Mouse (Mus musculus) limb, embryonic 15.5 days (tissue): ENCODE data around the gene Ehmt1. TPM values are rescaled to one million over a fixed set of nuclear protein-coding genes. Genes with fewer than 3 reads are reported as not detected.
A peak's percentile ranks its signal among the peaks of the same experiment; 100 is the strongest.

Experiments
- ATAC-seq: fragments of 200-750 bp; cut with Nextera tagmentation; 2 replicates; pipeline ENCODE4 v1.8.0; 2017; ENCODE audit warnings: low read depth, moderate TSS enrichment; ENCODE audit not compliant: insufficient number of reproducible peaks, low FRiP score, low TSS enrichment
- H3K27ac ChIP-seq: fragments of 300-500 bp; sonication (generic); 2 replicates; pipeline ENCODE4 v1.5.1; 2015; ENCODE audit warnings: moderate library complexity, mild to moderate bottlenecking, inconsistent platforms
- H3K27me3 ChIP-seq: fragments of 300-500 bp; sonication (generic); 2 replicates; pipeline ENCODE4 v1.6.1; 2015; ENCODE audit warnings: inconsistent platforms
- H3K36me3 ChIP-seq: fragments of 300-500 bp; sonication (generic); 2 replicates; pipeline ENCODE4 v1.6.1; 2015; ENCODE audit warnings: inconsistent platforms
- H3K4me1 ChIP-seq: fragments of 300-500 bp; sonication (generic); 2 replicates; pipeline ENCODE4 v1.6.1; 2015; ENCODE audit warnings: inconsistent platforms
- H3K4me2 ChIP-seq: fragments of 300-500 bp; sonication (generic); 2 replicates; pipeline ENCODE4 v1.6.1; 2015; ENCODE audit warnings: mild to moderate bottlenecking, inconsistent platforms
- H3K4me3 ChIP-seq: fragments of 300-500 bp; sonication (generic); 2 replicates; pipeline ENCODE4 v1.5.1; 2015; ENCODE audit warnings: mild to moderate bottlenecking, inconsistent platforms
- H3K9ac ChIP-seq: fragments of 300-500 bp; sonication (generic); 2 replicates; pipeline ENCODE4 v1.6.1; 2015; ENCODE audit warnings: inconsistent platforms
- H3K9me3 ChIP-seq: fragments of 300-500 bp; sonication (generic); 2 replicates; pipeline ENCODE4 v1.6.1; 2016; ENCODE audit warnings: inconsistent platforms
- WGBS: fragments of 180-500 bp; shearing (Covaris S2); methylation state at CpG from one replicate; pipeline ENCODE4 v1.1.7; 2015; 5-methylcytosine and 5-hydroxymethylcytosine counted together
- polyA plus RNA-seq: library from polyadenylated mRNA; unstranded; fragments of >200 nt; fragmentation: Nextera tagmentation; extraction: Ambion mirVana; gene quantifications from 2 replicates; pipeline ENCODE4 v1.2.1, GENCODE M21; 2015

Gene Ehmt1
- polyA plus RNA-seq, 1 experiment from 2014 or later, result 85.1 TPM

DNA sequence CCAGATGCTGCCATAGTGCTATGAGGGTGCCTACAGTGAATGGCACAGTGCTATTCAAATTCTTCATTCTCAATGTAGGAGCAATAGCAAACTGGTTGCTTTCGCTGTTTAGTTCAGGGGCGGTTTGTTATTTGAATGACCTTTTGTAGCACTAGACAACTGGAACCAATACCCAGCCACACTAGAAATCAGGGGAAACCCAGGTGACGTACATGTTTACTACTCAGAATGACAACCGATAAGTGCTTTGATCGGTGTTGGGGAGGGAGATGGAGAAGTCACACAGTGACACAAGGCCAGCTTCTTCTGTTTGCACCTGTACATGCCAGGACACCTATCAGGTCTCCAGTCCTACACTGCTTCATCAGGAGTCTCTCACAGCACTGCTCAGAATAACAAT lies 10.2 kb upstream of the Ehmt1 start:
- peaks cover 13% of the 10 kb centered on the region; the same call in 1 of the 2 replicates for H3K36me3 ChIP-seq
- no peak for ATAC-seq

DNA sequence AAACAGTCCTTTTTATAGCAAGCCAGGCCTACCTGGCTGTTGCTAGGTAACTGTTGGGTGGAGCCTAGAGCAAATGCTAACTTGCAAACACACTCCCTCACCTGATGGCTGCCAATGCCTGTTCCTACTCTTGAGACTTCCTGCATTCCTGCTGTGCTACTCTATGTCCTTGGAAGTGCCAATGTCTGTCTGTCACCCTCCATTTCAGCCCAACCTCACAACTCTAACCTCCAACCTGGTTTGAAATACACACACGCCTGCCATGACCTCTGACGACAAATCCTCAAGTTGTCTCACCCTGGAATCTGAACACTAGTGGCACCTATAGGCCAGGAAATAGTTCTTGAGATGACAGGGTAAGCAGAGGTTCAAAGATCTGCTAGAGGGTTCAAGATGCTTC lies 9.7 kb upstream of the Ehmt1 start:
- no peak overlapping the region for H3K4me3 ChIP-seq
- H3K36me3 ChIP-seq, result peaks cover 13% of the 10 kb centered on the region; the same call in 1 of the 2 replicates
- H3K4me1 ChIP-seq, result peaks cover 12% of the 10 kb centered on the region
- H3K27me3 ChIP-seq, result no peaks in the 10 kb centered on the region
- no peak for ATAC-seq
- no peak overlapping the region for H3K4me2 ChIP-seq
- WGBS, result 55% methylated on average over 2 of the region's 2 CpGs
- no peak overlapping the region for H3K9ac ChIP-seq
- no peak overlapping the region for H3K27ac ChIP-seq
- no peaks in the 10 kb centered on the region for H3K9me3 ChIP-seq

More for the DNA sequence above, 10.2 kb upstream of the Ehmt1 start:
- Histone ChIP-seq H3K27me3 (no peaks in the 10 kb centered on the region), H3K4me3 (no peak overlapping the region), H3K4me1 (peaks cover 17% of the 10 kb centered on the region), H3K9me3 (no peaks in the 10 kb centered on the region), H3K4me2 (no peak overlapping the region), H3K27ac (no peak overlapping the region), H3K9ac (no peak overlapping the region)
- 92% methylated on average over 5 of the region's 5 CpGs for WGBS

DNA sequence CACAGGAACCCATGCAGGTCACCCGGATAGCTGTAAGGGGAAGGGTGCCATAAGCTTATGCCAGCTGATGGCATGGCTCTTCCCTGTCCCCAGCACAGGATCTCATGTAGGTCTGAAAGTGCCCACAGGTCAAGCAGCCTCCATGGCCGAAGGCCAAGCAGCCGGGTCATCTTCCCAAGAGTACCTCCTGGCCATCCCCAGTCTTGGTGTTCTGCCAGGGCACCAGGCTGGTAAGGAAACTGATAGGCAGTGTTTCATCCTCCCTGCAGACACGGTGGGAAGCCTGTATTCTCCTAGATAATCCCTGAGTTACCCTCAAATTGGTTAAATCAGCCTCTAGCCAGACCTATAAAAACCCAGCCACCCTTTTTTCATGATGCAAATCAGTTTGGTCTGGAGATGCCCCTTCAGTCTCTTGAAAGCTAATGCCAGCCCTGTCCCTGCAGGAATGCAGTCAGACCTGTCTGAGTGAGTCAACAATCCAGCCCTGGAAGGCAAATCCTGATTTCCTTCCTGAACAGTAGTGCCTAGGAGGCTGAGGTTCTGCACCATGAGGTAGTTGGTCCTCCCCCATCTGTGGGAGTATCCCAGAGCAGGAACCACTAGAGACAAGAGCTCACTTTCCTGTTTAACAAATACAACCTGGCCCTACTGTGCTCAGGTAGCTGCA lies 8.5 kb upstream of the Ehmt1 start:
- Histone ChIP-seq H3K4me3 (no peak overlapping the region), H3K27ac (no peak overlapping the region), H3K36me3 (peaks cover 13% of the 10 kb centered on the region; the same call in 1 of the 2 replicates), H3K4me1 (peaks cover 9% of the 10 kb centered on the region; the same call in 1 of the 2 replicates), H3K4me2 (no peak overlapping the region), H3K9ac (no peak overlapping the region), H3K27me3 (no peaks in the 10 kb centered on the region), H3K9me3 (no peaks in the 10 kb centered on the region)
- 62% methylated on average over 4 of the region's 4 CpGs for WGBS
- no peak for ATAC-seq

DNA sequence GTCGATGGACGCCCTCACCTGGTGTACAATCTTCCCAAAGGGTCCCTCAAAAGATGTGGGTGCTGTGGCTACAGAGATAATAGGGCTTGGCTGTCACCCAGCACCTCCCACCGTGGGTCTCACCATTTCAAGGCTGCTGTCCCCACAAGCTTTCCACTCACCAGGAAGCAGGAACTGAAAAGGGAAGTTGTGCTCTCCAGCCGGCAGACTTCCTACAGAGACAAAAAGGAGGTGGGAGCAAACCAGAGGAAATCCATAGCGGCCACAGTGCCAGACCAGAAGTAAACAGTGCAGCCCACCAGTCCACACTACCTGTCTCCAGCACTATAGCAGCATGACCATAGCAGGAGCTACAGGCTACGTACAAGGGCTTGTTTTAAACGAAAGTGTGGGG lies 7.5 kb upstream of the Ehmt1 start:
- Histone ChIP-seq H3K4me2 (no peak overlapping the region), H3K27me3 (no peaks in the 10 kb centered on the region), H3K36me3 (peaks cover 13% of the 10 kb centered on the region; the same call in 1 of the 2 replicates), H3K9ac (no peak overlapping the region), H3K9me3 (no peaks in the 10 kb centered on the region), H3K4me1 (peaks cover 9% of the 10 kb centered on the region; the same call in 1 of the 2 replicates), H3K4me3 (no peak overlapping the region), H3K27ac (no peak overlapping the region)
- ATAC-seq, result no peak
- WGBS, result 71% methylated on average over 7 of the region's 7 CpGs

DNA sequence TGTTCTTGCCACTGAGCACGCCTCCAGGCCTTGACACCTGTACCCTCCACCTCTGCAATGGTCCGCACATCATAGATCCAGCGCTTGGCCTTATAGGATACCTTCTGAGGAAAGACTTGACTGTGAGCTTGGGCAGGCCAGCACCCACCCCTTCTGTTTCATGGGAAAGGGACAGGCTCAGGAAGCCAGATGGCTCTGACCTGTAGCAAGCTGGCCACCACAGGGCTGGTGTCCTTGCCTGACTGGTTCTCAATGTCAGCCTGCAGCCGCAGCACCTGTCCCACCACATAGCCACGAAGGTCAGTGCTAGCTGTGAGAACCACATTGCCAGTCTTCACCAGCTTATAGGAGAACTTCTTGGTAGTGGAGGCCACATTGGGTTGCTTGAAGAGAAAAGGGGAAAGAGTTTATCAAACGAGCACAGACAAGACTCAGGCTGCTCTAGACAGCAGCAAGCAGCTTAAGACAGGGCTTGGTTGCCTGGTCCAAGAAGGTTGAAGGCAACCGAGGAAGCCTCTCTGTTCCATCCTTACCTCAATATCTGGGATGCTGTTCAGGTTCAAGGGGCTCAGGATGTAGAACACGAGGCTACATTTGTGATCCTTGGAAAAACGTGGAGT lies 7.0 kb upstream of the Ehmt1 start:
- no peak overlapping the region for H3K4me2 ChIP-seq
- ATAC-seq, result no peak
- no peaks in the 10 kb centered on the region for H3K9me3 ChIP-seq
- 80% methylated on average over 9 of the region's 9 CpGs for WGBS
- H3K9ac ChIP-seq, result no peak overlapping the region
- no peak overlapping the region for H3K27ac ChIP-seq
- H3K27me3 ChIP-seq, result no peaks in the 10 kb centered on the region
- no peak overlapping the region for H3K4me3 ChIP-seq
- peaks cover 9% of the 10 kb centered on the region; the same call in 1 of the 2 replicates for H3K4me1 ChIP-seq
- peaks cover 13% of the 10 kb centered on the region; the same call in 1 of the 2 replicates for H3K36me3 ChIP-seq

DNA sequence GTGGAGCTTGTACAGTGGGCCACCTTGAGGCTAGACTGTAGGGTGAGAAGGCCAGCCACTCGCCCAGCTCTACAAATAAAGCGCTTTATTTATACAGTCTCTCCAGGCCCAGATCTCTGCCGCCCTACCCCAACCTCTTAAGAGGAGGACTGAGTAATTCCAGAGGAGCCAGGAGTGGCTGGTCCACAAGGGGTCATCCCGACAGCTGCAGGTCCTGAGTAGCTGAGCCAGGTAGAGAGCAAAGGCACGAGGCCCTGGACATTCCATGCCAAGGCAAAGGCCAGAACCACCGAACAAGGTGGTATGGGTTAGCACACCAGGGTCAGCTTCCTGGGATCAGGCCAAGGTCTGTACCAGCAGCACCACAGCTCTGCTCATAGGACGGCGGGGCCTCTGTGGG lies 5.9 kb upstream of the Ehmt1 start:
- Histone ChIP-seq H3K4me3 (no peak overlapping the region), H3K4me2 (no peak overlapping the region), H3K27ac (no peak overlapping the region), H3K36me3 (peaks cover 13% of the 10 kb centered on the region; the same call in 1 of the 2 replicates), H3K9me3 (no peaks in the 10 kb centered on the region), H3K27me3 (no peaks in the 10 kb centered on the region), H3K4me1 (peaks cover 9% of the 10 kb centered on the region; the same call in 1 of the 2 replicates), H3K9ac (no peak overlapping the region)
- 84% methylated on average over 8 of the region's 8 CpGs for WGBS
- ATAC-seq, result no peak

DNA sequence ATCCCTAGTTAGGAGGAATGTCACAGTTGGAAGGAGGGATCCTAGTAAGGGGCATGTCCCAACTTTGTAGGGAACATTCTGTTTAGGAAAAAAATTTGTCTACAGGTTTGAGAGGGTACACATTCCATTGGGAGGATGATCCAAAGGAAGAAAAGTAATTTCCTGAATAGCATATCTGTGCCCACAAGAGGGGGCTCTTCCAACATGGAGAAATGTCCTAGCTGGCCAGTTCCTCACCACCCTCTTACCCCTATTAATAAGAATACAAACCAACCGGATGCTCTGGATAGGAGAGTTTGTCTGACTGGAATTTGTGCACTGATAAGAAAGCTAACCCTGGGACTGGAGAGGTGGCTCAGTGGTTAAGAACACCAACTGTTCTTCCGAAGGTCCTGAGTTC lies 4.1 kb upstream of the Ehmt1 start:
- no peak overlapping the region for H3K4me3 ChIP-seq
- H3K27me3 ChIP-seq, result no peaks in the 10 kb centered on the region
- no peaks in the 10 kb centered on the region for H3K9me3 ChIP-seq
- no peak for ATAC-seq
- no peak overlapping the region for H3K27ac ChIP-seq
- H3K4me1 ChIP-seq, result peaks cover 5% of the 10 kb centered on the region; the same call in 1 of the 2 replicates
- no peak overlapping the region for H3K9ac ChIP-seq
- H3K36me3 ChIP-seq, result peaks cover 13% of the 10 kb centered on the region; the same call in 1 of the 2 replicates
- H3K4me2 ChIP-seq, result no peak overlapping the region
- 51% methylated on average over 2 of the region's 2 CpGs for WGBS

DNA sequence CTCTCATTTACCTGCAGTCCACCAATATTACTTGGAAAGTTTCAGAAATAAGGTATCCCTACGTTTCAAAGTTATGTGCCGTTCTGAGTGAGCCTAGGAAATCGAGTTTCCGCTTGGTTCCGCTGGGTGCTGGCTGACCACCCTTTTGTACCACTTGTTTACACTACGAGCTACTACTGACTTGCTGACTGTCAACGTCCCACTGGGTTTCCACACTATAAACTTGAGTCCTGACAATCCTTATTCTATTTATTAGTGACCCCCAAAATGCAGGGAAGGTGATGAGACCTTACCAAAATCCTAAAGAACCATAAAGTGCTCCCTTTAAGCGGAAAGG lies 393 bp upstream of the Ehmt1 start:
- Histone ChIP-seq H3K27ac (peak overlapping the region; percentile 94), H3K9me3 (no peaks in the 10 kb centered on the region), H3K36me3 (no peaks in the 10 kb centered on the region), H3K9ac (peak overlapping the region; percentile 51), H3K27me3 (no peaks in the 10 kb centered on the region), H3K4me2 (peak overlapping the region; percentile 55), H3K4me3 (peak overlapping the region; percentile 92), H3K4me1 (peaks cover 9% of the 10 kb centered on the region)
- WGBS, result 8% methylated on average over 8 of the region's 8 CpGs
- peak; percentile 16; the same call in 1 of the 2 replicates for ATAC-seq

DNA sequence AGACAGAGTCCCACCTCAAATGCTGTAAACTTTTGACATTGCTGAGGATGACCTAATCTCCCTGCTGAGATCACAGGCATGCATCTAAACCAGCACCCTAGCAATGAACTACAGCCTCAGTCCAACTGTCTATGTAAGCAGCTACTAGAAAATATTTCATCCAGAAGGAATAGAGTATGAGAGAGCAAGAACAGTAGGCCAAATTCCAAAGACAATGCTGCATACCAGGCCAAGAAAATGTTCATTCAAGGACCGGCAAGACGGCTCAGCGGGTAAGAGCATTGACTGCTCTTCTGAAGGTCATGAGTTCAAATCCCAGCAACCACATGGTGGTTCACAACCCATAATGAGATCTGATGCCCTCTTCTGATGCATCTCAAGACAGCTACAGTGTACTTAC lies 4.7 kb downstream of the Ehmt1 start:
- Histone ChIP-seq H3K27me3 (no peaks in the 10 kb centered on the region), H3K9ac (no peak overlapping the region), H3K9me3 (no peaks in the 10 kb centered on the region), H3K4me2 (no peak overlapping the region), H3K27ac (no peak overlapping the region), H3K36me3 (peaks cover 9% of the 10 kb centered on the region; the same call in 1 of the 2 replicates), H3K4me3 (no peak overlapping the region), H3K4me1 (peaks cover 9% of the 10 kb centered on the region)
- no peak for ATAC-seq
- 85% methylated on average over 3 of the region's 3 CpGs for WGBS

DNA sequence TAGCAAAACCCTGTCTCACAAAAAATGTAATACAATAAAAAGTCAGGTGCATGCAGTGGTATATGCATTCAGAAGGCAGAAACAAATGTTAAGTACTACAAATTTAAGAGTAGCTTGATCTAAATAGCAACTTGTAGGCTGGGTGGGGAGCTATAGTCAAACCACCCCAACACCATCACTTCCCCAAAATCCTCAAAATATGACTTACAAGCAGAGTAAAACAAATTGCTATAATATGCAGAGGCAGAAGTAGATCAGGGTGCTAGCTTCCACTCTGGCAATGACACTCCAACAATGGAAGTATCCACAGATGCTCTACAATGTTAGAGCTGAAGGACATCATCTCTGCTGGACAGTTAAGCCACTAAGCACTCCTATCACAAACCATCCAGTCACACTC lies 6.8 kb downstream of the Ehmt1 start:
- peaks cover 11% of the 10 kb centered on the region; the same call in 1 of the 2 replicates for H3K36me3 ChIP-seq
- H3K4me1 ChIP-seq, result peaks cover 2% of the 10 kb centered on the region
- H3K9me3 ChIP-seq, result no peaks in the 10 kb centered on the region
- no peak overlapping the region for H3K4me2 ChIP-seq
- no peaks in the 10 kb centered on the region for H3K27me3 ChIP-seq
- no peak overlapping the region for H3K4me3 ChIP-seq
- no peak overlapping the region for H3K27ac ChIP-seq
- ATAC-seq, result no peak
- no peak overlapping the region for H3K9ac ChIP-seq

DNA sequence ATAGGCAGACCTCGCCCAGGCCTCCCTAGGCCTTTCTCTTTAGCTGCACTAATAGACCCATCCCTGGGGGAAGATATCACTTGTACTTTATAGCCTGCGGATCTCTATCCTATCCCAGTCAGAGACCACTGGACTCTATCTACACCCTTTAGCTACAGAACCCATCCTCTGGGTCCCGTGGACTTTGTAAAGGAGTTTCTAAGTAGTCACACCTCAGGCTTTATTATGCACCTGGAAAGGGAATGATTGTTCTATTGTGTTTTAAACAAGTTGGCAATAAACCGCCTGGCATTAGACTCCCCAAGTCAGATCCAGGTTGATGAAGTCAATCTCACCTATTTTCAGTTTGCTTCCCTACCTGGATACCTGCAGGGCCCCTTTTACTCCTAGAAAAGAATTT lies 7.2 kb downstream of the Ehmt1 start:
- Histone ChIP-seq H3K27me3 (no peaks in the 10 kb centered on the region), H3K4me1 (no peaks in the 10 kb centered on the region), H3K36me3 (peaks cover 11% of the 10 kb centered on the region; the same call in 1 of the 2 replicates), H3K9ac (no peak overlapping the region), H3K4me3 (no peak overlapping the region), H3K4me2 (no peak overlapping the region), H3K9me3 (no peaks in the 10 kb centered on the region), H3K27ac (no peak overlapping the region)
- no peak for ATAC-seq
- WGBS, result 96% methylated on average over 4 of the region's 4 CpGs

DNA sequence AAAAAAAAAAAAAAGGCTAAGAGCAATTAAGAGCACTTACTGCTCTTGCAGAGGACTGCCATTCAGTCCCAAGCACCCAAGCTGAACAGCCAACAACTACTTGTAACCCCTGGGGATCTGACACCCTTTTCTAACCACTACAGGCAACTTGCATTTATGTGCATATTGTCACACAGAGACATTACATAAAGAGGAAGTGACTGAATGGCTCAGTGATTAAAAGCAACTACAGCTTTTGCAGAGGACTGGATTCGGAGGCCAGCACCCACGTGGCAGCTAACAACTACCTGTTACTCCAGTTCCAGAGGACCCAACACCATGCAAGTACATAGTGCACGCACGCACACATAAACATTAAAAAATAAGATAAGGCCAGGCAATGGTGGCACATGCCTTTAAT lies 8.9 kb downstream of the Ehmt1 start:
- ATAC-seq, result no peak
- H3K4me3 ChIP-seq, result no peak overlapping the region
- WGBS, result 86% methylated on average over 4 of the region's 4 CpGs
- H3K36me3 ChIP-seq, result peaks cover 11% of the 10 kb centered on the region; the same call in 1 of the 2 replicates
- H3K9ac ChIP-seq, result no peak overlapping the region
- H3K9me3 ChIP-seq, result no peaks in the 10 kb centered on the region
- no peaks in the 10 kb centered on the region for H3K27me3 ChIP-seq
- H3K27ac ChIP-seq, result no peak overlapping the region
- no peak overlapping the region for H3K4me2 ChIP-seq
- peaks cover 5% of the 10 kb centered on the region; the same call in 1 of the 2 replicates for H3K4me1 ChIP-seq
